Mouse (Mus musculus) naive thymus-derived CD4-positive, alpha-beta T cell, adult 2 months (primary cell): ENCODE data around the gene Atp5d.

Source experiments
- DNase-seq: peaks from one replicate; pipeline ENCODE4 v3.0.0-alpha.2; 2011; ENCODE audit warnings: low read depth

Atp5d gene

DNA sequence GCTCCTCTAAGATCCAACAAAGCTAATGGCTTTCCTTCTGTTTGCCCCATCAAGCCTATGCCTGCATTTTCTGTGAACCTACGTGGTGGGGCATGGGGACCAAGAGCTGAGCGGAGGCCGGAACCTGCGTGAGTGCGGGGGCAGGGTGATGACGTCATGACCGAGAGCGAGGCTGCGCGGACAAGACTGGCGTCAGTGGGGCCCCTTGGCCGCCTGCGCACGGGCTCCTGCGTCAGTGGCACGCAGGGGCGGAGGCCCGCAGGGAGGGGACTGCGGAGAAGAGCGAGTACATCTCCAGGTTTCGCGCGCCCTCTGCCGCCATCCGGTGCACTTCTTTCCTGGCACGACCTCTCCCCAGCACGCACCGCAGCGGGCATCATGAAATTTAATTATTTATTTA lies 2.8 kb downstream of the Atp5d start:
- peak; percentile 99 for DNase-seq

DNA sequence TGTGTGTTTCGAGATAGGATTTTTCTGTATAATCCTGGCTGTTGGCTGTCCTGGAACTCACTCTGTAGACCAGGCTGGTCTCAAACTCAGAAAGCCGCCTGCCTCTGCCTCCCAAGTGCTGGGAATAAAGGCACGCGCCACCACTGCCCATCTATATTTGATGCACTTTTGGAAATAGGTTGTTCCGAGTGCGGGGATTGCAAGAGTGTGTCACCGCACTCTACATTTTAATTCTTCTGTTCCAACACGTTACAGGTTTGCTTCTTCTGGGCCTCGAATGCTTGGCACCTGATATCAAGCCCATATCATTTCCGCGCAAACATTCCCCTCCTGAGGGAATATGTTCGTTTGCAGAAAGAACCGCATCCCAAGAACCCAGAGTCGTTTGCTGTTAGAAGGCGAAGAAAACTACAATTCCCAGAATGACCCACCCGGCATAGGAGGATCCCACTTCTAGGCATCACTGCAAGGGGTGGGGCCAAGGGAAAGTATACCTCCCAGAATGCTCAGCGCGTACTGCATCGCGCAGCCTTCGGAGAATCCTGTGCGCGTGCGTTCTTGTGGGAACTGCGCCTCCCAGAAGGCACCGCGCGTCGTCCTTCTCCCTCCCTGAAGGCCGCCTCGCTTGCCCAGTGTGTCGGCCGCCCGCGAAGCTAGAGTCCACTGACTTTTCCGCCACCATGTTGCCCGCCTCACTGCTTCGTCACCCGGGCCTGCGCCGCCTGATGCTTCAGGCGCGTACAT lies 3.5 kb downstream of the Atp5d start:
- peak; percentile 96 for DNase-seq

DNA sequence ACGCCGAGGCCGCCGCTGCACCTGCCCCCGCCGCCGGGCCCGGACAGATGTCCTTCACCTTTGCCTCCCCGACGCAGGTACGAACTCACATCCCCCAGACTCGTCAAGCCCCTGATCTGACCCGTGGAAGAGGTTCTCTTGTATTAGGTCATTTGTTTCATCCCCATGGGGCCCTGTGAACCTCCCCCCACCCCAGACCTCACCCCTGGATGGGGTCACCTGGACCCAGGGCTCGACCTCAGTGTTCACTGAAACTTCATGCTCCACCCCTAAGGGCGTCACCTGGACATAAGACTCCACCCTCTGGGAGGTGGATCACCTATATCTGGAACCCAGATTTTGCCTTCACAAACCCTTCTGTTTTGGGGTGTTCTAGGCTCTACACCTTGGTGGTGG lies 4.1 kb downstream of the Atp5d start:
- DNase-seq: no peak

DNA sequence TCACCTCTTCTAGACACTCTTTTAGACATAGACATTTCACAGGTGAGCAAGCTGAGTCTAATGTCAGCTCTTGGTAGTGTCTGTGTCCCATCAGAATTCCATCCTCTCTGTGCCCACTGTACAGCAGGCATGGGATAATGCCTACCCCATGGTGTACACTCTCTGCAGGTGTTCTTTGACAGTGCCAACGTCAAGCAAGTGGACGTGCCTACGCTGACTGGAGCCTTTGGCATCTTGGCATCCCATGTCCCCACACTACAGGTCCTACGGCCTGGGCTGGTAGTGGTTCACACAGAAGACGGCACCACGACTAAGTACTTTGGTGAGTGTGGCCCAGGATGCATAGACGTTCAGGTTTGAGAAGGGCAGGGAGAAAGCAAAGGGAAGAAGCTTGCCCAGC lies 5.2 kb downstream of the Atp5d start:
- DNase-seq: no peak

DNA sequence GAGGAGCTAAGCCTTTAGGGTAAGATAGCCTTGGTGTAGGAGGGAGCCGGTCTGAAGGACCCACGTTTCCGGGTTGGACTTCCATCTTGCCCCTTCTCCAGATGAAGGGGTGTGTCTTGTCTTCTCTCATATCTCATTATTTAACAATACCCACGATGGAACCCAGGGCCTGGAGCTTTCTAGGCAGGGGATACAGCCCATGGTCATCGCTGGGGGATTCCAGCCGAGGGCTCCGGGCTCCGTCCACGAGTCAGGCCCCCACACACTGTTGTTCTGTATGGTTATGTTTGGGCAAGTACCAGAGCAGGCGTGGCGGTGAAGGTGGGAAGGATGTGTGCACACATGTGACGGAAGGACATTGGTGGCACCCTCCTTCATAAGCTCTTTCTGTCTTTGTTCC lies 5.7 kb downstream of the Atp5d start:
- no peak for DNase-seq

DNA sequence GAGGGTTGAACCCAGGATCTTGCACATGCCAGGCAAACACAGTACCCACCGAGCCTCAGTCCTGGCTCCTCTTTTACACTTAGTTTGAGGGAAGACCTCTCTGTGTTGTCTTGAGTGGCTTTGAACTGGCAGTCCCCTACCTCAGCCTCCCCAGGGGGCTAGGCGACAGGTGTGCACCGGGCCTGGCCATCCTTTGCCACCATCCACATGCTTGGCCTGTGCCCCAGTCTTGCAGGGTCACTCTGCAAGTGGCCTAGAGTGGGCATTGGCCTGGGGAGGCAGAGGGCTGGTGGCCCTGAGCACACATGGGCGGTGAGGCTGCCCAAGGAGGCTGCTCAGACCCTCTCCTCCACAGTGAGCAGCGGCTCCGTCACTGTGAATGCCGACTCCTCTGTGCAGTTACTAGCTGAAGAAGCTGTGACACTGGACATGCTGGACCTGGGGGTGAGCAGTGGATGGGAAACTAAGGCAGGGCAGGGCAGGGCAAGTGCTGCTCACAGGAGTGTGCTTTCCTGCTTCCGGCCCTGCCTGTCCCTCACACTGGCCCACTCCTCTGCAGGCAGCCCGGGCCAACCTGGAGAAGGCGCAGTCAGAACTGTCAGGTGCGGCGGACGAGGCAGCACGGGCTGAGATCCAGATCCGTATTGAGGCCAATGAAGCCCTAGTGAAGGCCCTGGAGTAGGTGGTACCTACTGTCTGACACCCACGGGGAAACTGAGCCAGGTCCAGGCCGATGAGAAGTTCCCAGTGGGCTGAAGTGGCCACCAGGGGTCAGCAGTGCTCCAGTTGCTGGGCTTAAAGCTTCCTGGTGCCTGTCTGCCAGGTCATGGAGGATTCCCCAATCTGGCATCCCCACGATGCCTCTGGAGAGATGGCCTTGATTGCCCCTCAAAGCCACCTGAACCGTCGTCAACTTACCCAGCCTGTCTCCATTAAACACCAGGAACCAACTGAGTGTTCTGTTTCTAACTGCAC lies 6.7 kb downstream of the Atp5d start:
- peak; percentile 86 for DNase-seq

DNA sequence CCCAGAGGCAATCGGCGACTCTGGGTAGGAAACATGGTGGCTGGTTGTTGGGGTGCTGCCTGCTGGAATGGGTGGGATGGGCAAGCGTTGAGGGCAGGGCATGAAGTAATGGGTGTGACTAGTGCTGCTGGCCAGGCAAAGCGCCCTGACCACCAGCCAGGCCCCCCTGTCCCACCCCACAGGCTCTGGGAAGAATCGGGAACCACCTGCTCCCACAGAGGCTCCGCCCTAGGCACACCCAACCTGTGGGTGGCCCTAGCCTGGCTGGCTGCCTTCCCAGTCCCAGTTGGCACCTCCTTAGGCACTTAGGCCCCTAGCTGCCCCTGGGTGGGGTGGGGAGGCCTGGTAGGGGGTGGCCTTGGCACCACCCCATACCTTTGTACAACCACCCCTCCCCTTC lies 7.5 kb downstream of the Atp5d start:
- no peak for DNase-seq

DNA sequence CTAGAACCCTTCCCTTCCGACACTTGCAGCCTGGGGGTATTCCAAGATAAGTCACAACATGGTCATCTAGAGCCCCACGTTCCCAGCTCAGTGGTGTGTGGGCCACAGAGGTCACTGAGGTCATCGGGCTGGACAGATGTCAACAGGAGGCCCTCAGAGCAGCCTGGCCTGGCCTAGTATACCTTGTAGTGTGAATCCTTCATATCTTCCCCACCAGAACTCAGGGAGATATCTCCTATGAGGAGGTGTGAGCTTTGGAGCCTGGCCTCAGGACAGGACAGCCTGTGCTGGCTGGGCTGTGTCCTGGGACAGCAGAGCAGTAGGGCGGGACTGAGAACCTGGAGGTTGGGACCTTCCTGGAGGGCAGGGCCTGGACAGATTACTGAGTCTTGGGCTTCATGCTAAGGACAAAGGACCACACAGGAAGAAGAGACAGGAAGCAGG lies 8.2 kb downstream of the Atp5d start:
- DNase-seq: no peak

DNA sequence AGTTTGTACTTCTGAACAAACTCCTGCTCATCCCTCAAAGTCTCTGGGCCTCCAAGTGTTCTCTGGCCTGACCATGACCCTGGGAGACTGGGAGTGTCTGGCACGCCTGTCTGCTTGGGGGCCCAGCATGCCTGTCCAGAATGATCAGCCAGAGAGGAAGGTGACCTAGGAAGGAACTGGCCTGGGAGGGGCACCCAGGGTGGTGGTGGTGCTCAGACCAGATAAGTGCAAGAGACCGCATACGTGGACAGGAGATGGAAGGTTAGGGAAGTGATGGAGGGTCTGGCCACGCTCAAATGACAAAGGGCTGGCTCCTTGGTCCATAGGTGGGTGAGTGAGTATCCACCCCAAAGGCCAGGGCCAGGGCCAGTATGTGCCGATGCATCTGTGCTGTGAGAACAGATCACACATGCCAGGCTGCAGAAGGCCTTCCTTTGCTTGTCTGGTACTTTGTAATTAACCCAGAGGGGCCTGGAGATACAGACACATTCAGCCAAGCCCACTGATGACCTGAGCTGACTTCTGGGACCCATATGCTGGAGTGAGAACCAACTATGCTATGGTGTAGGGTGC lies 8.8 kb downstream of the Atp5d start:
- DNase-seq: peak; percentile 26

DNA sequence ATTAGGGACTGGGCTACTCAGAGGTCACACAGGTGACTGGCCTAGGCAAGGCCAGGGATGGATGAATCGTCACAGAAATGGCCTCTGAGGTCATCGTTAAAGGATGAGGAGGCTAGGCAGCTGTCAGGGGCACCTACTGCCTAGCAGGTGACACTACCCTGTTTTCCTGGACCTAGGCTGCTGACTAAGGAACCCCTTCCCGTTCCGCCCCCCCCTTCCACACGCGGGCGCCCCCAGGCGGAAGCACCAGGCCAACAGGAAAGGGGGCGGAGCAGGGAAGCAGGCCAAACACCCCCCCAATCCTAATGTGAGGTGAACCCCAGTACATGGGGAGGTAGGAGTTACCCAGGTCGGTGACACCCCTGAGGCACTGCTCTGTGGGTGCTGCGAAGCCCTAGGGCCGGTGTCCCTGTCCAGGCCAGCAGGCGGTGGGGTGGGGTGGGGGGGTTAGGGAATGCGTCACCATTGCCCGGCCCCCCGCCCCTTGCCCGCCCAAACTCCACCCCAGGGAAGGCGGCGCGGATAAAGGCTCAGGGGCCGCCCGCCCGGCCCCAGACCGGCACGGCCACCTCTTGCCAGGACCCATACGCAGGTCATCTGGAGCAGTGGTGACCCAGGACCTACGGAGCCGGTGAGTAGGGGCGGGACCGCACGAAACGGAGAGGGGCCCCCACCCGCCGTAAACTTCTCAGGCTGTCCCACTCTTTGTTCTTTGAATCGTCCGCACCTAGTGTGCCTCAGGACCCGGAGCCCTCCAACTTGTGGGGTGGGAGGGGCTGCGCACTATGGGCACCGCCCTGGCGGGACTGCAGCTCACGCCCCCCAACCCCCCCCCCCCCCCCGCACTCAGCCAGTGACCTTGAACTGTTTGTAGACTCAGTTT lies 9.5 kb downstream of the Atp5d start, which contains the start of gene Midn:
Gene Midn (plus strand): TSS at position 554 of the 883 bp plus-strand sequence.
- peak; percentile 78 for DNase-seq

DNA sequence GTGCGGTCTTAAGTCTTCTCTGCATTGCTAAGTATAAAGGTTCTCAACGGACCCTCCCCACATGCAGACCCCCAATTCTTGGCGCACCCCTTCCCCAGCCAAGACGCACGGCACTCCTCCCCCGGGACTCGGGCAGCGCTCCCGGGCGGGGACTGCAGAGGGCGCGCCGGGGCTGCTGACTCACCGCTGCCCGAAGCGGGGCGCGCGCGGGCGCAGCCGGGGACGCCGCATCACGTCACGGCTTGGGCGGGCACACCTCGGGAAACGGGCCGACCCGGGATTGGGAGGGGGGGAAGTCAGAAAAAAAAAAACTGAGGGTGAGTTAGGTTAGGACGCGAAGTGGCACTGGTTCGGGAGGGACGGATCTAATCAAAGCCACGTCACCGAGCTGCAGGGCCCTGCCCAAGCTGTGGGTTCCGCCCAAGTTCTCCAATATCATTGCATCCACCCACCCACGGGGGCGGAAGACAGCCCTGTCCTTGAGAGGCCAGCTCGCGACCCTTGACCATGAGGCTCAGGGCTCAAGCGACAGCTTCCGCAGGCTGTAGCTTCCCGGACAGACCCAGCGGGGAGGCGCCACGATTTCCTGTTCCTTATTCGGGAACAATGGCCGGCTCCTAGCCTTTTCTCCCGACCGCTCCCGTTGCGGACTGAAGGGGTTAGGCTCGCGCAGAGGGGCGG lies 10.3 kb downstream of the Atp5d start:
- peak; percentile 95 for DNase-seq

DNA sequence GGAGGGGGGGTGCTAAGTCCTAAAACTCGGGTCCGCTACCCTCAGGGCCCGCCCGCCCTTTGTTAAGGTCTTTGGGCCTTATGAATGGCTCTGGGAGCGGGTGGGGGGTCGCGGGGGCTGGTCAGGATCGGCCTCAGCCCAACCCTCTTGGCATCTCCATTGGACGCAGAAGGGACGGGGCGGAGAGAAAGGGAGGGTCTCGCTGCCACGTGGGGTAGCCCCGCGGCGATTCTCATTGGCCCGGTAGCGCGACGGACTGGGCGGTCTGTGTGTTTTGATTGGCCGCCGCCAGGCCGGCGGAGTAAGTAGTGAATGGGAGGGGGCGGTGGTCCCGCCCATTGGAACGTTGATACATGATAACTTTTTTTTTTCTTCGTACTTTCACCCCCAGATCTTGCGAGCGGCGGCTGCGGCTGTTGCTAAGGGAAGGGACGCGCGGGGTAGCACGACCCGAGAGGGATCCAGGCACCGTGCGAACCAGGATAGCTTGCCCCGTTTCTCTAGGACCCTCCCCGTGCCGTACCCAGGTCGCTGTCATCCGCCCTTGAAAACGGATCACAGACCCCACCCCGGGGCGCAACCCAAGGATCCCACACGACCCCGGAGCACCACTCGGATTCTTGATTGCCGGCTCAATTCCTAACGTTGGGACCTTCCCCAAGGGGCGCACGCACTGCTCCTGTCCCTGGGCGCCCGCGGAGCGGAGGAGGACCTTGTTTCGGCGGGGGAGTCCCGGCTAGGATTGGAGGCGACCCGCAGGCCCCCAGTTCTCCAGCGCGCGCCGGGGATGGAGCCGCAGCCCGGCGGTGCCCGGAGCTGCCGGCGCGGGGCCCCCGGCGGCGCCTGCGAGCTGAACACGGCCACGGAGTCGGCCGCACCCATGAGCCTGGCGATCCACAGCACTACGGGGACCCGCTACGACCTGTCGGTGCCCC lies 11.1 kb downstream of the Atp5d start:
- peak; percentile 98 for DNase-seq

DNA sequence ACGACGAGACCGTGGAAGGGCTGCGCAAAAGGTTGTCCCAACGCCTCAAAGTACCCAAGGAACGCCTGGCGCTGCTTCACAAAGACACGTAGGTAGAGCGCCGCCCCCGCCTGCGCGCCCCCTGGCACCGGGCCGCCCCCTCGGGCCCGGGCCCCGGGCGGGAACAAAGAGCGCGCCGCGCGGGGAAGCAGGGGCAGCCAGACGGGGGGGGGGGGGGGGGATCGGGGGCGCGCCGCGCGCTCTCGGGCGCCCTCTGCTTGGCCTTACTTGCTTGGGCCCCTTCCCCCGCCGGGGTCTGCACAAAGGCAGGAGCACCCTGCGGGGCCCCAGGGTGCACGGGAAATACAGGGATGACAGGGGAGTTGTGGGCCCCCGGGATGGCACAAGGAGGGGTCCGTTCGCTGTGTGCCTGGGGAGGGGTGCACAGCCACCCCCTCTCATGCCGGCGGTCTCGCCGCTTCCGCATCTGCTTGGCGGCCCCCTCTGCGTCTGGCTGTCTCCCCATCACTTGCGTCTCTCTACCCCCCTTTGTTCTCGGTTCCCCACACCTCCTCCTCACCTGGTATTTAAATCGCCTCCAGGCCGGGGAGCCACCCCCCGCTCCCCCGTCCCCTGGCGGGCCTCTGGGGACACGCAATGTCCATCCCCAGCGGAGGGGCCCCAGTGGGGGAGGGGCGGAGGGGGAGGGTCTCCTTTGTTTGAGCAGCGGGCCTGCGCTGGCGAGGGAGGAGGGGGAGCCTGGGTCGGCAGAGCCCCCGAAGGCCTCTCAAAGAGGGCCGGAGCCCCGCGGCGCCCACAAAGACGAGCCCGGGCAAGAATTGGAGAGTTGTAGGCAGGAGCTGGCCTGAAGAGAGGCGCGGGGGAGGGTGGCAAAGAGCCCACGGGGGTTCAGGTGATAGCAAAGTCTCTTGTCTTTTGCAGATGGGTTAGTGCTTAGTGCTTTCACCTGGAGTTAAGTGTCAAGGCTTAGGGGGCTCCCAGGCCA lies 12.1 kb downstream of the Atp5d start:
- DNase-seq: peak; percentile 81

DNA sequence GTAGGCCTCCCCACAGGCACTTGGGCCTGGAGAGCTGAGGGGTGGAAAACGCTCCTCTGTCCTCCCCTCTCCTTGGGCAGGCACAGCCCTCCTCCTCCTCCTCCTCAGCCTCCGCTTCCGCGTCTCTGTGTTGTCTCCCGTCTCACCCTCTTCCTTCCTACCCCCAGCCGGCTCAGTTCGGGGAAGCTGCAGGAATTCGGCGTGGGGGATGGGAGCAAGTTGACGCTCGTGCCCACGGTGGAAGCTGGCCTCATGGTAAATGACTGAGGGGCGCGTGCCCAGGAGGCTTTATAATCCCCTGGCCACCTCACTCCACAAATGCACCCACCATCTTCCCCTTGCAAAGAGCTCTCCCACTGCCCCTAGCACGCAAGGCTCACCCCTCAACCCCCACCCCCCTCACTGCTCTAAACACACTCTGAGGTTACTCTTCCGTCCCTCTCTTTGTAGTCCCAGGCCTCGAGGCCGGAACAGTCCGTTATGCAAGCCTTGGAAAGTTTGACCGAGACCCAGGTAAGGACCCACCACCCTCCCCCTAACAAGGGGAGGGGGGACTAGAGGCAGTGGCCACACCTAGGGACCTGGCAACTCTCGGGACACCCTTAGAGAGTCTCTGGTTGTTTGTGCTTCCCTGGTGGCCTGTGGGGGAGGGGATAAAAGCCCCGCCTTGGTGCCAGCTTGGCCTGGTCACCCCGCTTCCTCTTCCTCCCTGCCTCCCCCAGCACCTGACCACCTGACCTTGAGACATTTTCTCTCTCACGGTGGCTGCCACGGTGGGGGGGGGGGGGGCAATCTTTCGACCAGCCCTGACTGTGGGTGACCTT lies 13.0 kb downstream of the Atp5d start:
- DNase-seq: peak; percentile 67

DNA sequence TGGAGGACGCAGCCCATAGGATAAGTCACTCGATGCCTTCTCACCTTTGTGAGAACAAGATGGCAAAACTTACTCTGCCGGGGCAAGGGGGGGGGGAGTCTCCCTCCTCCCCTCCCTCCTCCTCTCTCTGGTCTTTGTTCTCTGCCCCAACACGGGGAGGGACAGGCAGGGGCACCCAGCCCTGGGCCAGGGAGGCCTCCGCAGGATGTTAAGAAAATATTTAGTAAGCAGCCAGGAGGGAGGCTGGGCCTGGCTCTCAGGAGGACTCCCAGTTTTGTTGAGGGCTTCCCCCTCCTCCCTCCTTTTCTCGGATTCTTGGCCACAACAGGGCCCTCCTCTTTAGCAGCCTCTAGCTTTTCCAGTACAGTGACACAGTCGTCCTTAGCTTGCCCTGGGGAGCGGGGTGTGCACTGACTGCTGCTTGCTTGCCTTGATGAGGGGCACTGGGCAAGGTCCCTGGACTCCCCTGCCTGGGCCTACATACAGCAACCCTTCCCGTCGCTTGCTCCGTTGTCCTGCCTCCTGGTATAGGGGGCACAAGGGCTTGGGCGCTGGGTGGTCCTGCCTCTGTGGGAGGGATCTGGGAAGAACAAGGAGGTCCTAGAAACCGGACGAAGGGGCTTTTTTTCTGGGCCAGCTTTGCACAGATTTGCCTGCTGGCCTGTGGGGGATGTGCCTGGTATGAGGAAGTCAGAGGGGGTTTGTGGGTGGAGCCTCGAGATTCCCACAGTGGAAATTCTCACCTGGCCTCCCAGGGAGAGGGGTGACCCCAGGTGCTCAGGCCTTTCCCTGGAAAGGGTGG lies 13.8 kb downstream of the Atp5d start:
- peak; percentile 74 for DNase-seq

DNA sequence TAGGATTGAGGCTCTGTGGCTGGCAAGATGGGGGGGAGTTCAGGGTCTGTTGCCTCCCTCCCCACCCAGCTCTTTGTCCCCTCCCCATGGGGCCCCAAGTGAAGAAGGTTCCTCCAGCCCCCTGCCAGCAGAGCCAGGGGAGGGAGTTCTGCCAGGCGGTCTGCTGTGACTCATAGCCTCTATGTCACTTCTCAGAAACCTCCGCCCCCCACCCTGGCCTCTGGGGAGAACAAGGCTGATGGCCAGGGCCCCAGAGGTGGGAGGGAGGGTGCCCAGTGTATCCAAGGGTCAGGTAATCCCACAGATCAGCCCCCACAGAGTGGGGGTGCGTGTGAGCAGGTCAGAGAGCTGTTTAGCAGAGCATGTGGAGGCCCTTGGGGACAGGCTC lies 14.4 kb downstream of the Atp5d start:
- no peak for DNase-seq

DNA sequence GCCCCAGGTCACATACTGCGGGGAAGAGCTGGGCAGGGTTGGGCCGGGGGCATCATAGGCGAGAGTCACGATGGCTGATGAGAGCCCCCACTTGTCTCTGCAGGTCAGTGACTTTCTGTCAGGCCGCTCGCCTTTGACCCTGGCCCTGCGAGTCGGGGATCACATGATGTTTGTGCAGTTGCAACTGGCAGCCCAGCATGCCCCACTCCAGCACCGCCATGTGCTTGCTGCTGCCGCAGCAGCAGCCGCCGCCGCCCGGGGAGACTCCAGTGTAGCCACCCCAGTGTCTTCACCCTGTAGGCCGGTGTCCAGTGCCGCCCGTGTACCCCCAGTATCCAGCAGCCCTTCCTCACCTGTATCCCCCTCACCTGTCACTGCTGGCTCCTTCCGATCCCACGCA lies 15.3 kb downstream of the Atp5d start:
- DNase-seq: no peak
